Mouse (Mus musculus) limb, embryonic 14.5 days (tissue): Measurements from ENCODE around the gene Ift57. TPM values are rescaled to one million over a fixed set of nuclear protein-coding genes. Genes with fewer than 3 reads are reported as not detected.

ENCODE experiments used
- ATAC-seq: fragments of 200-750 bp; cut with Nextera tagmentation; 2 replicates; pipeline ENCODE4 v1.8.0; 2017; ENCODE audit warnings: low read depth, moderate number of reproducible peaks, moderate TSS enrichment; ENCODE audit not compliant: low FRiP score
- DNase-seq: peaks from one replicate; pipeline ENCODE4 v3.0.0-alpha.2; 2015; ENCODE audit warnings: low spot score
- H3K27ac ChIP-seq: fragments of 300-500 bp; sonication (generic); replicated peaks from 2 replicates; pipeline ENCODE4 v1.5.1; 2014; ENCODE audit warnings: low read depth, mild to moderate bottlenecking, low read length, moderate library complexity, mixed read lengths
- H3K27me3 ChIP-seq: fragments of 300-500 bp; sonication (generic); 2 replicates; pipeline ENCODE4 v1.6.1; 2014; ENCODE audit warnings: low read length, mixed read lengths; ENCODE audit not compliant: control insufficient read depth, insufficient read depth
- H3K36me3 ChIP-seq: fragments of 300-500 bp; sonication (generic); 2 replicates; pipeline ENCODE4 v1.6.1; 2014; ENCODE audit warnings: mild to moderate bottlenecking, low read length, moderate library complexity, mixed read lengths; ENCODE audit not compliant: control insufficient read depth, insufficient read depth
- H3K4me1 ChIP-seq: fragments of 300-500 bp; sonication (generic); 2 replicates; pipeline ENCODE4 v1.6.1; 2014; ENCODE audit warnings: antibody characterized with exemption, low read length, mixed read lengths; ENCODE audit not compliant: control insufficient read depth, insufficient read depth
- H3K4me2 ChIP-seq: fragments of 300-500 bp; sonication (generic); replicated peaks from 2 replicates; pipeline ENCODE4 v1.6.1; 2014; ENCODE audit warnings: low read depth, mild to moderate bottlenecking, low read length, moderate library complexity; ENCODE audit not compliant: severe bottlenecking
- H3K4me3 ChIP-seq: fragments of 300-500 bp; sonication (generic); replicated peaks from 2 replicates; pipeline ENCODE4 v1.5.1; 2014; ENCODE audit warnings: low read length
- H3K9ac ChIP-seq: fragments of 300-500 bp; sonication (generic); 2 replicates; pipeline ENCODE4 v1.6.1; 2014; ENCODE audit warnings: mild to moderate bottlenecking, low read depth, low read length, moderate library complexity; ENCODE audit not compliant: severe bottlenecking
- H3K9me3 ChIP-seq: fragments of 300-500 bp; sonication (generic); 2 replicates; pipeline ENCODE4 v1.6.1; 2016; ENCODE audit warnings: low read length; ENCODE audit not compliant: control insufficient read depth
- POLR2A ChIP-seq: fragments of 200-500 bp; IDR thresholded peaks from 2 replicates; pipeline ENCODE4 v1.8.0; 2012; ENCODE audit warnings: inconsistent platforms, mild to moderate bottlenecking, moderate library complexity, borderline replicate concordance; ENCODE audit not compliant: insufficient read depth, insufficient read length; ENCODE audit errors: extremely low read depth
- WGBS: fragments of 180-500 bp; shearing (Covaris S2); extraction: QIAGEN DNeasy Blood & Tissue Kit; methylation state at CpG from one replicate; pipeline ENCODE4 v1.1.7; 2014; 5-methylcytosine and 5-hydroxymethylcytosine counted together
- polyA plus RNA-seq, 2 experiments: library from polyadenylated mRNA; depleted of rRNA in 1 of 2; stranded (reverse) in 1 of 2; unstranded in 1 of 2; fragments of >200 nt; fragmentation: Nextera tagmentation in 1 of 2; extraction: Ambion mirVana in 1 of 2; gene quantifications; 2 replicates each; pipeline versions ENCODE4 v1.2.1 to v1.2.3; 2012 to 2014

The Ift57 gene
- polyA plus RNA-seq, 2 experiments, result 23.6 to 27.2 TPM

GRCm38 (mm10) chr16:49796271-49796670, 97.2 kb downstream of the Ift57 start:
- H3K4me2 ChIP-seq, result no peak overlapping the region
- H3K27ac ChIP-seq, result no peak overlapping the region
- H3K36me3 ChIP-seq, result no peaks in the 10 kb centered on the region
- no peak for TF ChIP-seq POLR2A
- H3K4me3 ChIP-seq, result no peak overlapping the region
- WGBS, result 73% methylated on average over 2 of the region's 2 CpGs
- no peak for ATAC-seq
- no peak overlapping the region for H3K9ac ChIP-seq
- no peaks in the 10 kb centered on the region for H3K9me3 ChIP-seq
- no peak for DNase-seq
- peaks cover 4% of the 10 kb centered on the region for H3K4me1 ChIP-seq
- no peaks in the 10 kb centered on the region for H3K27me3 ChIP-seq

DNA sequence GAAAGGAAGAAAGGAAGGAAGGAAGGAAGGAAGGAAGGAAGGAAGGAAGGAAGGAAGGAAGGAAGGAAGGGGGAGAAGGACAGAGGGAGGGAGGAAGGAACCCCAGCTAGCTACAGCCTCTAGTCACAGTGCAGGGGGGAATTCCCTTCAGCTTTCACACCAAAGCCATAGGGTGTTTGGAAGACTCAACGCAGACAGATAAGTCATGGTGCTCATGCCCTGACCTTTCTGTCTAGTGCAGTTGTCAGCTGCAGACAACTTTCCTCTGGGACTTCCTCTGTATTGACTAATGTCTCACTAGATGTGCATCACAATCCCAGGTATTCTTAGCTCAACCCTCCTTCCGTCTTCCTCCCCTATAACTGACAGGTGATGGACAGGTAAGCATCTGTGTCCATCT, 97.9 kb downstream of the Ift57 start:
- H3K27me3 ChIP-seq, result no peaks in the 10 kb centered on the region
- 89% methylated on average over 2 of the region's 2 CpGs for WGBS
- no peak overlapping the region for H3K4me2 ChIP-seq
- DNase-seq (no peak), ATAC-seq (no peak)
- H3K9me3 ChIP-seq, result no peaks in the 10 kb centered on the region
- H3K9ac ChIP-seq, result no peak overlapping the region
- H3K4me1 ChIP-seq, result peaks cover 4% of the 10 kb centered on the region
- no peaks in the 10 kb centered on the region for H3K36me3 ChIP-seq
- no peak overlapping the region for H3K4me3 ChIP-seq
- no peak for TF ChIP-seq POLR2A
- no peak overlapping the region for H3K27ac ChIP-seq

DNA sequence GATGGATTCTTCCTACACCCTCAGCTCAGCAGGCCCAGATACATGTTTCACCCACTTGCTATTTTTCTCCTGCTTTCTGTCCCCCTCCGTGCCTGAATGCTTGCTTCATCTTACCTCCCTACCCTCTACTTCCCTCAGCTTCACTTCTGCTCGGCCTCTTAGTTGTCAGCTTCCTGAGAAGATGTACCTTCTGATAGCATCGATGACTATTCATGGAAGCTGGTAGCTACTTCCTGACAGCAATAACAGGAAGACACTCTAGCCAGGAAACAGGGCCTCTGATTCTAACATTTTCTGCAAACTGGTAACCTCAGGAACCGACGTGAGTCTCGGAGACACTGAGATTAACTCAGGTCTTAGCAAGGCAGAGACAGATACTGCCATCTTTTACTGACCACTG, 99.8 kb downstream of the Ift57 start:
- ATAC-seq (no peak), DNase-seq (no peak)
- Histone ChIP-seq H3K4me2 (no peak overlapping the region), H3K9ac (no peak overlapping the region), H3K27ac (no peak overlapping the region), H3K27me3 (no peaks in the 10 kb centered on the region), H3K4me3 (no peak overlapping the region), H3K36me3 (no peaks in the 10 kb centered on the region), H3K4me1 (peaks cover under 1% of the 10 kb centered on the region), H3K9me3 (no peaks in the 10 kb centered on the region)
- no peak for TF ChIP-seq POLR2A
- WGBS, result 86% methylated on average over 6 of the region's 6 CpGs

GRCm38 (mm10) chr16:49799597-49800561, 100.8 kb downstream of the Ift57 start, which contains the start of gene Cd47:
TSS of gene Cd47 (plus strand) at chr16:49800533.
- TF ChIP-seq POLR2A, result no peak
- H3K9me3 ChIP-seq, result no peaks in the 10 kb centered on the region
- no peak within 1 kb of the TSS for H3K9ac ChIP-seq
- no peak within 1 kb of the TSS for H3K27ac ChIP-seq
- no peak within 1 kb of the TSS for H3K4me2 ChIP-seq
- no peaks in the 10 kb centered on the region for H3K27me3 ChIP-seq
- no peak for DNase-seq
- no peaks in the 10 kb centered on the region for H3K36me3 ChIP-seq
- no peak for ATAC-seq
- no peak within 1 kb of the TSS for H3K4me3 ChIP-seq
- H3K4me1 ChIP-seq, result peaks cover 6% of the 10 kb centered on the region
- 86% methylated on average over 10 of the region's 10 CpGs for WGBS

- no peak for TF ChIP-seq POLR2A
- H3K9ac ChIP-seq, result no peak overlapping the region
- H3K4me1 ChIP-seq, result peaks cover 6% of the 10 kb centered on the region
- no peaks in the 10 kb centered on the region for H3K27me3 ChIP-seq
- 79% methylated on average over 5 of the region's 5 CpGs for WGBS
- no peaks in the 10 kb centered on the region for H3K36me3 ChIP-seq
- ATAC-seq (peak; percentile 26; the same call in 1 of the 2 replicates), DNase-seq (no peak)
- H3K9me3 ChIP-seq, result no peaks in the 10 kb centered on the region
- no peak overlapping the region for H3K4me3 ChIP-seq
- H3K4me2 ChIP-seq, result no peak overlapping the region
- H3K27ac ChIP-seq, result no peak overlapping the region
Measured at GRCm38 (mm10) chr16:49800996-49801395, 102.0 kb downstream of the Ift57 start.
